Mouse (Mus musculus) forebrain, embryonic 13.5 days (tissue): ENCODE results near the gene Gria3. TPM values are rescaled to one million over a fixed set of nuclear protein-coding genes. Genes with fewer than 3 reads are reported as not detected.
A peak's percentile ranks its signal among the peaks of the same experiment; 100 is the strongest.

Source experiments
- ATAC-seq: fragments of 200-750 bp; cut with Nextera tagmentation; 2 replicates; pipeline ENCODE4 v1.8.0; 2017
- H3K27ac ChIP-seq: fragments of 300-500 bp; sonication (generic); 2 replicates; pipeline ENCODE4 v1.5.1; 2015; ENCODE audit warnings: inconsistent platforms, mild to moderate bottlenecking, moderate library complexity
- H3K27me3 ChIP-seq: fragments of 300-500 bp; sonication (generic); 2 replicates; pipeline ENCODE4 v1.6.1; 2015; ENCODE audit warnings: mild to moderate bottlenecking, inconsistent platforms
- H3K36me3 ChIP-seq: fragments of 300-500 bp; sonication (generic); 2 replicates; pipeline ENCODE4 v1.6.1; 2015; ENCODE audit warnings: mild to moderate bottlenecking, inconsistent platforms; ENCODE audit not compliant: poor library complexity, severe bottlenecking
- H3K4me1 ChIP-seq: fragments of 300-500 bp; sonication (generic); 2 replicates; pipeline ENCODE4 v1.6.1; 2015; ENCODE audit warnings: inconsistent platforms
- H3K4me2 ChIP-seq: fragments of 300-500 bp; sonication (generic); 2 replicates; pipeline ENCODE4 v1.6.1; 2015; ENCODE audit warnings: inconsistent platforms, mild to moderate bottlenecking, moderate library complexity
- H3K4me3 ChIP-seq: fragments of 300-500 bp; sonication (generic); 2 replicates; pipeline ENCODE4 v1.5.1; 2015; ENCODE audit warnings: mild to moderate bottlenecking, inconsistent platforms
- H3K9ac ChIP-seq: fragments of 300-500 bp; sonication (generic); 2 replicates; pipeline ENCODE4 v1.6.1; 2015; ENCODE audit warnings: mild to moderate bottlenecking, inconsistent platforms
- H3K9me3 ChIP-seq: fragments of 300-500 bp; sonication (generic); replicated peaks from 2 replicates; pipeline ENCODE4 v1.6.1; 2016; ENCODE audit warnings: inconsistent platforms
- WGBS: fragments of 180-500 bp; shearing (Covaris S2); methylation state at CpG from one replicate; pipeline ENCODE4 v1.1.7; 2015; 5-methylcytosine and 5-hydroxymethylcytosine counted together
- polyA plus RNA-seq: library from polyadenylated mRNA; unstranded; fragments of >200 nt; fragmentation: Nextera tagmentation; extraction: Ambion mirVana; gene quantifications from 2 replicates; pipeline ENCODE4 v1.2.1, GENCODE M21; 2015

Gene Gria3
- 6.9 and 7.5 TPM in 2 replicates for polyA plus RNA-seq

- no peaks in the 10 kb centered on the region for H3K36me3 ChIP-seq
- peak within 1 kb of the TSS; percentile 46 for H3K4me3 ChIP-seq
- H3K9ac ChIP-seq: peak within 1 kb of the TSS; percentile 61
- H3K4me1 ChIP-seq: peaks cover 9% of the 10 kb centered on the region; the same call in 1 of the 2 replicates
- H3K4me2 ChIP-seq: peak within 1 kb of the TSS; percentile 70
- no peak within 1 kb of the TSS for H3K27ac ChIP-seq
- no peaks in the 10 kb centered on the region for H3K9me3 ChIP-seq
- 19% methylated on average over 21 of the region's 21 CpGs for WGBS
- ATAC-seq: peak; percentile 89
- no peaks in the 10 kb centered on the region for H3K27me3 ChIP-seq
Observed at GRCm38 (mm10) chrX:41400058-41400904, at the start of gene Gria3. TSS of gene Gria3 (plus strand) at chrX:41400854.

DNA sequence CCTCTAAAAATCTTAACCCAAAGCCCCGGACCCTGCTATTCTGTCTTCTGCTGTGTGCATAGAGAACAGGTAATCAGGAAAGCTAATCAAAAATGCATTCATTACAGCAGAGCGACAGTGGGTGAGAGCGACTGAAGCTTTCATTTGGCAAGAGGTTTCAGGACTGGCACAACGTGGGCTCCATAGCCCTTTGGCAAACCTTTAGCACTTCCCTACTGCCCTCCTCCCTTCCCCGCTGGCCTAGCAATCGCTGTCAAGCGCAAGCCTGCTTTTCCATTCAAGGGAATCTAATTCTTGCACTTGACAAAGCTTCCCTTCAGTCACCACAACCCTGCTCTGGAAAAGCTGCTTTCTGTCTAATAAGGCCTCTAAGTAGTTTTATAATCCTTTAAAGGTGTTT is 13.6 kb upstream of the Gria3 start:
- no peak overlapping the region for H3K4me2 ChIP-seq
- no peak for ATAC-seq
- WGBS: 36% methylated on average over 7 of the region's 7 CpGs
- no peak overlapping the region for H3K4me3 ChIP-seq
- H3K27ac ChIP-seq: no peak overlapping the region
- no peaks in the 10 kb centered on the region for H3K4me1 ChIP-seq
- H3K9ac ChIP-seq: no peak overlapping the region
- H3K36me3 ChIP-seq: no peaks in the 10 kb centered on the region
- no peaks in the 10 kb centered on the region for H3K27me3 ChIP-seq
- H3K9me3 ChIP-seq: no peaks in the 10 kb centered on the region

- no peak overlapping the region for H3K27ac ChIP-seq
- no peaks in the 10 kb centered on the region for H3K9me3 ChIP-seq
- no peaks in the 10 kb centered on the region for H3K27me3 ChIP-seq
- H3K4me1 ChIP-seq: no peaks in the 10 kb centered on the region
- no peak overlapping the region for H3K4me2 ChIP-seq
- H3K4me3 ChIP-seq: no peak overlapping the region
- no peak for ATAC-seq
- WGBS: 95% methylated on average over 1 of the region's 1 CpGs
- no peak overlapping the region for H3K9ac ChIP-seq
- no peaks in the 10 kb centered on the region for H3K36me3 ChIP-seq
Observed at GRCm38 (mm10) chrX:41389079-41389478, 11.6 kb upstream of the Gria3 start.

DNA sequence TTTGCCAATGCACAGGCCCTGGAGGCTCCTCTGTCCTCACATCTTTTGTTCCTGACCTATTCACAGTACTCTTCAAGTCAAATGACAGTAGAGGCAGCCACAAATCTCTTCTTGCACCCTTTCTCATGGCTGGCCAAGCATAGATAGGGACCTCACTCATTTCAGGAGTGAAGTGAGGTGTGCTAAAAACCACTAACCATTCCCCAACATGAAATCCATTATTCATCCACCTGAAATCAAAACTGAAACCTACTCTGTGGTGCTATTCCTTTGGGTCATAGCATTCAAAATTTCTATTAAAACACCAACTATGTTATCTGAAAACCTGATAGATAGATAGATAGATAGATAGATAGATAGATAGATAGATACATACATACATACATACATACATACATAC is 2.2 kb upstream of the Gria3 start:
- Histone ChIP-seq H3K9ac (no peak overlapping the region), H3K4me2 (no peak overlapping the region), H3K36me3 (no peaks in the 10 kb centered on the region), H3K4me3 (no peak overlapping the region), H3K27me3 (no peaks in the 10 kb centered on the region), H3K9me3 (no peaks in the 10 kb centered on the region), H3K4me1 (peaks cover 9% of the 10 kb centered on the region; the same call in 1 of the 2 replicates), H3K27ac (no peak overlapping the region)
- no peak for ATAC-seq

- no peaks in the 10 kb centered on the region for H3K27me3 ChIP-seq
- H3K4me3 ChIP-seq: peak overlapping the region; percentile 46
- H3K27ac ChIP-seq: no peak overlapping the region
- H3K9ac ChIP-seq: peak overlapping the region; percentile 61
- peak; percentile 27 for ATAC-seq
- H3K9me3 ChIP-seq: no peaks in the 10 kb centered on the region
- 20% methylated on average over 14 of the region's 17 CpGs for WGBS
- H3K4me2 ChIP-seq: peak overlapping the region; percentile 70
- H3K36me3 ChIP-seq: no peaks in the 10 kb centered on the region
- H3K4me1 ChIP-seq: peaks cover 9% of the 10 kb centered on the region; the same call in 1 of the 2 replicates
Observed at GRCm38 (mm10) chrX:41401186-41401585, 532 bp downstream of the Gria3 start.

- Histone ChIP-seq H3K36me3 (no peaks in the 10 kb centered on the region), H3K4me1 (peaks cover 9% of the 10 kb centered on the region; the same call in 1 of the 2 replicates), H3K4me3 (peak overlapping the region; percentile 46), H3K4me2 (peak overlapping the region; percentile 70), H3K27me3 (no peaks in the 10 kb centered on the region), H3K9me3 (no peaks in the 10 kb centered on the region), H3K27ac (no peak overlapping the region), H3K9ac (peak overlapping the region; percentile 61)
- WGBS: 17% methylated on average over 20 of the region's 20 CpGs
- peak; percentile 52 for ATAC-seq
Observed at GRCm38 (mm10) chrX:41401590-41402240, 1.1 kb downstream of the Gria3 start.

GRCm38 (mm10) chrX:41402656-41403055 is 2.0 kb downstream of the Gria3 start:
- Histone ChIP-seq H3K4me3 (peak overlapping the region; percentile 46), H3K9me3 (no peaks in the 10 kb centered on the region), H3K27me3 (no peaks in the 10 kb centered on the region), H3K36me3 (no peaks in the 10 kb centered on the region), H3K4me2 (peak overlapping the region; percentile 70), H3K27ac (no peak overlapping the region), H3K9ac (no peak overlapping the region), H3K4me1 (peaks cover 9% of the 10 kb centered on the region; the same call in 1 of the 2 replicates)
- no peak for ATAC-seq
- 14% methylated on average over 6 of the region's 6 CpGs for WGBS

- H3K4me3 ChIP-seq: no peak overlapping the region
- H3K27ac ChIP-seq: no peak overlapping the region
- H3K36me3 ChIP-seq: no peaks in the 10 kb centered on the region
- no peak for ATAC-seq
- H3K9me3 ChIP-seq: no peaks in the 10 kb centered on the region
- 38% methylated on average over 9 of the region's 9 CpGs for WGBS
- H3K9ac ChIP-seq: no peak overlapping the region
- H3K27me3 ChIP-seq: no peaks in the 10 kb centered on the region
- H3K4me2 ChIP-seq: no peak overlapping the region
- peaks cover 9% of the 10 kb centered on the region; the same call in 1 of the 2 replicates for H3K4me1 ChIP-seq
Observed at GRCm38 (mm10) chrX:41406288-41406687, 5.6 kb downstream of the Gria3 start.

DNA sequence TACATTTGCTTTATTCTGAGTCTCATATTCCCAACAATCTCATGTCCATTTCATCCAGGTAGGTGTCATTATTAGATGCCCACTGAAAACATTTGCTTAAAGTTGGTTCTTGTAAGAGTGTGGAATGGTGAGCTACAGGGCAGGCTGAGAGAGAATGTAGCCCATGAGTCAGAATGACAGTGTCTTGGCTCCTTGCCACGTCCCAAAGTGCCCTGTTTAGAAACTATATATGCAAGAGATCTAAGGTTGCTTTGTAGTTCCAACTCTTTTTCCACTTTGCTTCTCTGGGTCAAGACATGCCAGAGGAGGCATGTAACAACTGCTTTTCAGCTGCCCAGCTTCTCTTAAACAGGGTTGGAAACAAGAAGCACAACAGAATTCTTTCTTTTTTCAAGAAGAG is 9.1 kb downstream of the Gria3 start:
- Histone ChIP-seq H3K27ac (no peak overlapping the region), H3K27me3 (no peaks in the 10 kb centered on the region), H3K4me3 (no peak overlapping the region), H3K4me2 (no peak overlapping the region), H3K9ac (no peak overlapping the region), H3K9me3 (no peaks in the 10 kb centered on the region), H3K36me3 (no peaks in the 10 kb centered on the region), H3K4me1 (no peaks in the 10 kb centered on the region)
- 53% methylated on average over 1 of the region's 1 CpGs for WGBS
- ATAC-seq: no peak

DNA sequence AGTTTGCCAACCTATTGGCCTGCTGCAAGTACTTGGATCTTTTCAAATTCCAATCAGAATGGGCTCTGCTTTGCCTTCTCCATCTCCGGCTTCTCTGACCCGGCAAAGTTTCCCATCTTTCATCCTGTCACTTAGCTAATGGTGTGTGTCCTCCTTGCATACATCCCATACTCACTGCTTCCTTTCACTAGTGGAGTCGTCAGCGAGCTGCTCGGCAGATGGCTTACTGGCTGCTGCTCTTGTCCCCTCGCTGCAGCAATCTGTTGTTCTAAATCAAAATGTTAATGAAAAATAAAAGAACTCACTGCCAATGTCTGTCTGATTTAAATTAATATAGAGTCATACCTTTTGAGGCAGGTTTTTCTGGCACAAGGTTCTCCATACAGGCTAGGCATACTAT is 25.0 kb downstream of the Gria3 start:
- no peak overlapping the region for H3K4me3 ChIP-seq
- no peaks in the 10 kb centered on the region for H3K36me3 ChIP-seq
- no peaks in the 10 kb centered on the region for H3K27me3 ChIP-seq
- H3K4me2 ChIP-seq: no peak overlapping the region
- peak; percentile 67; the same call in 1 of the 2 replicates for ATAC-seq
- no peaks in the 10 kb centered on the region for H3K9me3 ChIP-seq
- no peaks in the 10 kb centered on the region for H3K4me1 ChIP-seq
- 57% methylated on average over 6 of the region's 6 CpGs for WGBS
- H3K9ac ChIP-seq: no peak overlapping the region
- H3K27ac ChIP-seq: no peak overlapping the region

DNA sequence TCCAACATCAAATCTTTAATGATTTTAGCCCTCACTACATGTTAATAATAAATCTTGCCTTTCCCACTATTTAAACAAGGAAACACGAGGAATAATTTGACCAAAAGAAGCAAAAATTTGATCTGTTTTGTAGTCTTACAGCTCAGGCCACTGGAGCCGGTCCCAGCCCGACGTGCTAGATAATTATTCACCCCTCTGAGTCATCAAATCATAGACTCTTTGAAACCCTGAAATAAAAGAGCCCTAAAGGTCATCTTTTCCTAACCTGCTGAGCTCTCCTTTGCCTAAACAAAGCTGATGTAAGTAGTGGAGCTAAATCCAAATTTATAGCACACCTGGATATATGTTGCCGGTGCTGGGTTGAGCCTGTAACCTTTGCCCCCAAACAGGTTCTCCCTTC is 27.4 kb downstream of the Gria3 start:
- Histone ChIP-seq H3K4me2 (no peak overlapping the region), H3K36me3 (no peaks in the 10 kb centered on the region), H3K4me3 (no peak overlapping the region), H3K27ac (no peak overlapping the region), H3K9ac (no peak overlapping the region), H3K4me1 (no peaks in the 10 kb centered on the region), H3K27me3 (no peaks in the 10 kb centered on the region), H3K9me3 (no peaks in the 10 kb centered on the region)
- 84% methylated on average over 5 of the region's 5 CpGs for WGBS
- no peak for ATAC-seq

DNA sequence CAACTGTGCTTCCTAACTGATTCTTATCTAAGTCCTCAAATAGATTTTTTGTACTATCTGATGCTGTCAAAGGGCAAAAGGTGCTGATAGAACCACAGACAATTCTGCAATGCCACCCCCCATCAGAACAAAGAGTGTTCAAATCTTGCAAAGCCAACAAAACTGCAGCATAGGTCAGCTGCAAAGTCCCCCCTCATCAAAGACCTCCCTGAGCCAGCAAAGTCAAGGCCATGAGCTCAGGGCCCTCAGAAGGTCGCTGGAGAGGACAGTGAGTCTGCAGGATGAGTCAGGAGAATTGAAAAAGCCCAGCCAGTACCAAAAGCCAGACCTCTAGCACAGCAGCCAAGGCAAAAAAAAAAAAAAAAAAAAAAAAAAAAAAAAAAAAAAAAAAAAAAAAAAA is 34.9 kb downstream of the Gria3 start:
- no peak overlapping the region for H3K9ac ChIP-seq
- H3K4me2 ChIP-seq: no peak overlapping the region
- no peaks in the 10 kb centered on the region for H3K9me3 ChIP-seq
- no peaks in the 10 kb centered on the region for H3K36me3 ChIP-seq
- H3K4me3 ChIP-seq: no peak overlapping the region
- H3K4me1 ChIP-seq: no peaks in the 10 kb centered on the region
- WGBS: 13% methylated on average over 1 of the region's 1 CpGs
- H3K27ac ChIP-seq: no peak overlapping the region
- no peaks in the 10 kb centered on the region for H3K27me3 ChIP-seq
- ATAC-seq: no peak
